Mouse (Mus musculus) forebrain, embryonic 11.5 days (tissue): ENCODE results near the gene Ptgs1. TPM values are rescaled to one million over a fixed set of nuclear protein-coding genes. Genes with fewer than 3 reads are reported as not detected.

ENCODE experiments used
- ATAC-seq: fragments of 200-750 bp; cut with Nextera tagmentation; replicated peaks from 2 replicates; pipeline ENCODE4 v1.8.0; 2017; ENCODE audit warnings: moderate TSS enrichment; ENCODE audit not compliant: low FRiP score
- DNase-seq: peaks from one replicate; pipeline ENCODE4 v3.0.0-alpha.2; 2017; ENCODE audit warnings: low spot score
- H3K27ac ChIP-seq: fragments of 300-500 bp; sonication (generic); 2 replicates; pipeline ENCODE4 v1.5.1; 2014; ENCODE audit warnings: low read depth, low read length
- H3K27me3 ChIP-seq: fragments of 300-500 bp; sonication (generic); 2 replicates; pipeline ENCODE4 v1.6.1; 2014; ENCODE audit warnings: mild to moderate bottlenecking, low read length, mixed read lengths; ENCODE audit not compliant: control insufficient read depth, insufficient read depth
- H3K36me3 ChIP-seq: fragments of 300-500 bp; sonication (generic); 2 replicates; pipeline ENCODE4 v1.6.1; 2014; ENCODE audit warnings: mild to moderate bottlenecking, low read length, moderate library complexity, mixed read lengths; ENCODE audit not compliant: control insufficient read depth, insufficient read depth
- H3K4me1 ChIP-seq: fragments of 300-500 bp; sonication (generic); replicated peaks from 2 replicates; pipeline ENCODE4 v1.6.1; 2014; ENCODE audit warnings: low read length, mixed read lengths; ENCODE audit not compliant: control insufficient read depth, insufficient read depth
- H3K4me2 ChIP-seq: fragments of 300-500 bp; sonication (generic); 2 replicates; pipeline ENCODE4 v1.6.1; 2014; ENCODE audit warnings: low read depth, mild to moderate bottlenecking, low read length, moderate library complexity, mixed read lengths; ENCODE audit not compliant: severe bottlenecking
- H3K4me3 ChIP-seq: fragments of 300-500 bp; sonication (generic); 2 replicates; pipeline ENCODE4 v1.5.1; 2014; ENCODE audit warnings: low read depth, low read length
- H3K9ac ChIP-seq: fragments of 300-500 bp; sonication (generic); 2 replicates; pipeline ENCODE4 v1.6.1; 2014; ENCODE audit warnings: low read length
- H3K9me3 ChIP-seq: fragments of 300-500 bp; sonication (generic); 2 replicates; pipeline ENCODE4 v1.6.1; 2016; ENCODE audit warnings: low read length, mixed read lengths; ENCODE audit not compliant: control insufficient read depth
- WGBS: fragments of 180-500 bp; shearing (Covaris S2); extraction: QIAGEN DNeasy Blood & Tissue Kit; methylation state at CpG from one replicate; pipeline ENCODE4 v1.1.7; 2014; 5-methylcytosine and 5-hydroxymethylcytosine counted together
- polyA plus RNA-seq: library from polyadenylated mRNA; unstranded; fragments of >200 nt; fragmentation: Nextera tagmentation; extraction: Ambion mirVana; gene quantifications from 2 replicates; pipeline ENCODE4 v1.2.1, GENCODE M21; 2014

Gene Ptgs1
- polyA plus RNA-seq, 1 experiment from 2014 or later, result 2.8 TPM

DNA sequence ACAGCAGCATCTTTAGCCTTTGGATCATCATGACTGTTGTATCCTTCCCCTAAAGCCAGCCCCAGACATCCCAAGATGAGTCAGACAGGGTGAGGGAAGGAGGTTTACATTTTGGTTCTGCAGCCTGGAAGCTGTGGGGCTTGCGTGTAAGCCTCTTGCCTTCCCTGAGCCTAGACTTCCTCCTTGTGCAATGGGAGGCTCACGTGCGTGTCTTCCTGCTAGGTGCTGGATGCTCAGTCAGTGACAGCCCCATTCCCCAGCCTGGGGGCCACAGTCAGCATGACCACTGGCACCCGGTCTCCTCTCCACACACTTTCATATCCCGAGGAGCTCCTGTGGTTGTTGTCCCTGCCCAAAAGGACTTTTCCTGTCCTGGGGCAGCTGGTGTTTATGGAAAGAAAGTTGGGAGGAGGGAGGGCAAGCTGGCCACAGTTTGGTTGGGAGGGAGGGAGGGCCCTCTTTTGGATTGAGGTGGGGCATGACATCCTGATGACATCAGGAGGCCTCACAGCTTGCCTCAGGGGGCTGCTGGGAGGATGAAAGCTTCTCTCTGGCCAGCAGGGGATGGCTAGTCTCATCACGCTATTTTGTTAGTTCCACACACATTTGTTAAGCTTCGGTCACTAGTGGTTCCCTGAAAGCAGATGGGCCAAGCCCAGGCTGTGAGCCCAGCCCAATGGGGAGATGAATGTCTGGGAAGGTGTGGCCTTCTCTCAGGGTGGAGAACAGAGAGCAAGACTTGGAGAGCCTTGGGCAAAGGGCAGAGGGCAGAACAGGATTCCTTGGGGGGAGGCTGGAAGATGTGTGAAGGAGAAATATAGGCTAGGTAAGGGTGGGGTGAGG, 4.5 kb downstream of the Ptgs1 start:
- Histone ChIP-seq H3K4me3 (no peak overlapping the region), H3K4me2 (no peak overlapping the region), H3K36me3 (no peaks in the 10 kb centered on the region), H3K27ac (no peak overlapping the region), H3K27me3 (peaks cover 3% of the 10 kb centered on the region; the same call in 1 of the 2 replicates), H3K9ac (no peak overlapping the region), H3K4me1 (0 out of 2 replicates have a peak, but pooled peaks cover 2% of the 10 kb centered on the region), H3K9me3 (no peaks in the 10 kb centered on the region)
- DNase-seq (no peak), ATAC-seq (no peak)
- 74% methylated on average over 7 of the region's 7 CpGs for WGBS

DNA sequence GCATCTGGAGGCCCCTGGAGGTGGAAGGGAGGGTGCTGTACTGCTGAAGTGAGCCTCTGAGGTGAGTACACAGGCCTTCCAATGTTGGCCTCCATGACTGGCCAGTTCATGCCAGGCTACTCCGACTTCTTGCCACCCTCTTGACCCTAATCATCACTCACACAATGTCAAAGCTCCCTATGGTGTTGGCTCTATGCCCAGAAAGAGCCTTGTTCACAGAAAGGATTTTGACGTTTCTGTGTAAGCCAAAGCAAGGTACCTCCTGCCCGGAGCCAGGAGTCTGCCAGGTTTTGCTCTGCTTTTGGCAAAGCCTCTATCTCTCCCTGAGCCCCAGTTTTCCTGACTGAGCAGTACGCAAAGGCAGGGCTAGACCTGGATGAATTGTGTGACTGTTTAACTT, 5.7 kb downstream of the Ptgs1 start:
- Histone ChIP-seq H3K36me3 (no peaks in the 10 kb centered on the region), H3K4me3 (no peak overlapping the region), H3K4me2 (no peak overlapping the region), H3K27me3 (no peaks in the 10 kb centered on the region), H3K27ac (no peak overlapping the region), H3K4me1 (no peaks in the 10 kb centered on the region), H3K9me3 (no peaks in the 10 kb centered on the region), H3K9ac (no peak overlapping the region)
- WGBS, result 69% methylated on average over 4 of the region's 4 CpGs
- no peak for ATAC-seq
- no peak for DNase-seq

DNA sequence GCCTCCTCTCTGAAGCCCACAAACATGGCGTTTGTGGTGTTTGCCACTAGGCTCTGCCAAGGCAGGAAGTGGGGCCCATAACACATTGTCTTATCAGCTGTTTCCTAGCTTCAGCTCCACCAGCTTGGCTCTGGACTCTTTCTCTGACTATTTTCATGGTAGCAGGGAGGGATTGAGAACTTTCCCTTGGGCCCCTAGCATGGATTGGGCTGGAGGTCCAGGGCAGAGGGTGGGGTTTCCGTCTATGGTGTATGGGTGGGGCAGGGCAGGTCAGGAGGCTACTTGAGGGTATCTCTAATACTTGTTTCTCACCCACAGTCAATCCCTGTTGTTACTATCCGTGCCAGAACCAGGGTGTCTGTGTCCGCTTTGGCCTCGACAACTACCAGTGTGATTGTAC, 6.7 kb downstream of the Ptgs1 start:
- no peak overlapping the region for H3K4me2 ChIP-seq
- H3K9me3 ChIP-seq, result no peaks in the 10 kb centered on the region
- DNase-seq (no peak), ATAC-seq (no peak)
- no peak overlapping the region for H3K9ac ChIP-seq
- no peak overlapping the region for H3K27ac ChIP-seq
- H3K4me1 ChIP-seq, result no peaks in the 10 kb centered on the region
- no peaks in the 10 kb centered on the region for H3K27me3 ChIP-seq
- H3K36me3 ChIP-seq, result no peaks in the 10 kb centered on the region
- WGBS, result 88% methylated on average over 5 of the region's 5 CpGs
- no peak overlapping the region for H3K4me3 ChIP-seq

DNA sequence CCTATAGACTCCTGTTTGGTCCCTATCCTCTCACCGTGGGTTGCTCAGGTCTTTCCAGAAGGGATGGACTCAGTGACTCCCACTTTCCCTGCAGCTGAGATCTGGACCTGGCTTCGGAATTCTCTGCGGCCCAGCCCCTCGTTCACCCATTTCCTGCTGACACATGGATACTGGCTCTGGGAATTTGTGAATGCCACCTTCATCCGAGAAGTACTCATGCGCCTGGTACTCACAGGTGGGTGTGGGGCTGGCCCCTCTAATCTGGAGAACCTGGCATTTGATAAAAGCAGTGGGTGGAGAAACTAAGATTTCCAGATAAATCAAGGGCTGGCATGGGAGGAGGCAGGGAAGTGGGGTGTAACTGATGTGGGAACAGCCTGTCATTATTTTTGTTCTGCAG, 7.3 kb downstream of the Ptgs1 start:
- H3K9ac ChIP-seq, result no peak overlapping the region
- H3K36me3 ChIP-seq, result no peaks in the 10 kb centered on the region
- DNase-seq (no peak), ATAC-seq (no peak)
- H3K4me3 ChIP-seq, result no peak overlapping the region
- WGBS, result 92% methylated on average over 6 of the region's 6 CpGs
- no peaks in the 10 kb centered on the region for H3K9me3 ChIP-seq
- no peaks in the 10 kb centered on the region for H3K4me1 ChIP-seq
- no peaks in the 10 kb centered on the region for H3K27me3 ChIP-seq
- H3K4me2 ChIP-seq, result no peak overlapping the region
- no peak overlapping the region for H3K27ac ChIP-seq

DNA sequence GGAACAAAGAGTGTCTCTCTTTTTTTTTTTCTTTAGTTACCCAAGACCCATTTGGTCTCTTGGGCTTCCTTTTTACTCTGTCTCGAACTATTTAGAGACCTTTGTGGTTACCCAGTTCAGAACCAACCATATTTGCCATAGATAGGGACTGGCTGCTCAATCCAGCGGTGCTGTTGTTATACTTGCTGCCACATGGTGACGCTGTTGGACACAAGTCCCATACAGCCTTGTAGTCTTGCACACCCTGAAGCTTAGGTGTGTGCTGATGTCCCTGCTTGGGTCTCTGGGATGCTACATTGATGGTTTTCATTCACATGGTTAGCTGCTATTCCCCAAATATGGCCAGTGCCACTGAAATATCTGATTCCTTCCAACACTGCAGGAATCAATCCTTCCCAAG, 8.2 kb downstream of the Ptgs1 start:
- Histone ChIP-seq H3K9ac (no peak overlapping the region), H3K27me3 (no peaks in the 10 kb centered on the region), H3K4me1 (no peaks in the 10 kb centered on the region), H3K4me3 (no peak overlapping the region), H3K4me2 (no peak overlapping the region), H3K36me3 (no peaks in the 10 kb centered on the region), H3K27ac (no peak overlapping the region), H3K9me3 (no peaks in the 10 kb centered on the region)
- WGBS, result 76% methylated on average over 3 of the region's 3 CpGs
- no peak for ATAC-seq
- DNase-seq, result no peak

DNA sequence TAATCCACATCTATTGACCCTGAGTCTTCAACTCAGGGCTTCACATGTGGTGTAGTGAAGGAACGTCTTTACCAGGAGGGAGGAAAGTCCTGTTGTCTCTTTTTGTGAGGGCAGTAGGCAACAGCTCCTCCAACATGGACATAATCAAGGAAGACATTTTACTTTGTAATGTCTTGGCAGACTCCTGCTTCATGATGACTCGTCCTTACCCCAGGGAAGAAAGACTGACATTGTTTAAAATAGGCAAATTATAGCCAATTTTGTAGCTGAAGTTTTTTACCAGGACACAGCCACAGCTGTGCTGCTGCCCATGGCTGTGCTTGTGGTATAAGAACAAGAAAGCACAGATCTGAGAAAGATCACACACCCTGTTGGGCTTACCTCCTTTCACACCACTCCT, 8.7 kb downstream of the Ptgs1 start:
- no peak overlapping the region for H3K27ac ChIP-seq
- H3K9me3 ChIP-seq, result no peaks in the 10 kb centered on the region
- H3K27me3 ChIP-seq, result no peaks in the 10 kb centered on the region
- DNase-seq, result no peak
- 87% methylated on average over 2 of the region's 2 CpGs for WGBS
- no peak overlapping the region for H3K4me3 ChIP-seq
- no peaks in the 10 kb centered on the region for H3K4me1 ChIP-seq
- H3K4me2 ChIP-seq, result no peak overlapping the region
- no peak for ATAC-seq
- no peak overlapping the region for H3K9ac ChIP-seq
- no peaks in the 10 kb centered on the region for H3K36me3 ChIP-seq

DNA sequence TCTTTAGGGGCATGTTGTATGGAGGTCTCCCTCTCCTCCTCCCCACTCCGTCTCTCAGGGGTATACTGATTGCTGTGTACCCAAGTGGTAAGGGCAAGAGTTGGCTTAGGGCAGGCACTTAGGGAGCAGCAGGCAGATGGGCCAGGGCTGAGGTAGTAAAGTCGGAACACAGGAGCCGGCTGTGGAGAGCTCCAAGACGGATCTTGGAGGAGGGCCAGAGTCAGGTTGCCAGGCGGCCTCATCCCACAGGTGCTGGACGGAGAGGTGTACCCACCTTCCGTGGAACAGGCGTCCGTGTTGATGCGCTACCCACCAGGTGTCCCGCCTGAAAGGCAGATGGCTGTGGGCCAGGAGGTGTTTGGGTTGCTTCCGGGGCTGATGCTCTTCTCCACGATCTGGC, 12.3 kb downstream of the Ptgs1 start:
- Histone ChIP-seq H3K4me2 (no peak overlapping the region), H3K36me3 (no peaks in the 10 kb centered on the region), H3K9me3 (no peaks in the 10 kb centered on the region), H3K27me3 (no peaks in the 10 kb centered on the region), H3K27ac (no peak overlapping the region), H3K4me1 (no peaks in the 10 kb centered on the region), H3K4me3 (no peak overlapping the region), H3K9ac (no peak overlapping the region)
- no peak for DNase-seq
- no peak for ATAC-seq
- 93% methylated on average over 13 of the region's 13 CpGs for WGBS

DNA sequence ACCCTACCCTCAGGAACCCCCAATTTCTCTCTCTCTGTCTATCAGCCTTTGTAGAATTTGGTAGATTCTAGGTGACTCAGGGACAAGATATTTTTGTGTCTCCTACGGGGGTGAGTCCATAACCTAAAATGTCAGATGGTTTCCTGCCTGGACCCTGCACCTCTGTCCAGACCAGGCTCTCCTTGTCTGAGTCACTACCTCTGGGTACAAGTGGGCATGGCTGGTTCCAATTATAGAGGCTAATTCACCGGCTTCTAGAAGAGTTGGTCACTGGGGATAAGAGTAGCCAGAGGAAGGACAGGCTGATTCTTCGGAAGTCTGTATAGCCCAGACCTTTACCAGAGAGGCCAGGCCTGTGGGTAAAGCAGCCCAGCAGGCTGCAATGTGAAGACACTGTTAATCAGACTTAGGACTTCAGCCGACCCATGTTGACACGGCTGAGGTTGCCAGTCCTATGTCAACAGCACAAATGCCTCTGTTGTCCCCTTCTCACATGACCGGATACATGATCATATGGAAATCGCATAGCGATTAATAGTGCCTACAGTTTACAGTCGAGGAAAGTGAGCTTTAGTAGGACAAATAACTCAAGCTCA, 13.2 kb downstream of the Ptgs1 start:
- 86% methylated on average over 9 of the region's 9 CpGs for WGBS
- H3K4me2 ChIP-seq, result no peak overlapping the region
- H3K27ac ChIP-seq, result no peak overlapping the region
- no peak overlapping the region for H3K9ac ChIP-seq
- DNase-seq (no peak), ATAC-seq (no peak)
- H3K36me3 ChIP-seq, result no peaks in the 10 kb centered on the region
- H3K4me3 ChIP-seq, result no peak overlapping the region
- no peaks in the 10 kb centered on the region for H3K4me1 ChIP-seq
- H3K27me3 ChIP-seq, result no peaks in the 10 kb centered on the region
- H3K9me3 ChIP-seq, result no peaks in the 10 kb centered on the region

DNA sequence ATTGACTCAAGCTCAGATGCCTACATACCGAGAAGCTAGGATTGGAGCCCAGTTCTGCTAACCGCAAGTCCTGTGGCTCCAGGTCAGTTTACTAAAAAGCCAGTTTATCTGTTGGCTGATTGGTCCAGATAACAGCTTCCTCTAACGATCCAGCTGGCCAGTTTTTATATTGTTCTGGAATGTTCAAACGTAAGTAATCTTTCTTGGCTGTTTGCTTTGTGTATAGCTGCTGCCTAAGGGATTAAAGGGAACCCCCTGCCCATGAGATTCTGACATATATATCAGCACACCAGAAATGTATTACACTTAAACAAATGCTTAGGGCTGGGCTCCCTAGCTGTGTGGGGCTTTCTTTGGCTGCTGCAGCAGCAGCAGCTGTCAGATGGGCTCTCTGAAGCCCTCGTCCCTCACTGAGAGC, 13.7 kb downstream of the Ptgs1 start:
- Histone ChIP-seq H3K4me1 (no peaks in the 10 kb centered on the region), H3K9me3 (no peaks in the 10 kb centered on the region), H3K4me2 (no peak overlapping the region), H3K36me3 (no peaks in the 10 kb centered on the region), H3K27ac (no peak overlapping the region), H3K4me3 (no peak overlapping the region), H3K27me3 (no peaks in the 10 kb centered on the region), H3K9ac (no peak overlapping the region)
- DNase-seq (no peak), ATAC-seq (no peak)
- 48% methylated on average over 5 of the region's 5 CpGs for WGBS
